Mouse (Mus musculus): ENCODE measurements around the gene Gm34653.

- TF ChIP-seq TAL1 (conservative IDR thresholded peaks at IDR 0.05; ENCODE audit: low read depth, low read length) (no peak), CTCF (IDR thresholded peaks at IDR 0.05; ENCODE audit: low read depth, low read length) (no peak), POLR2AphosphoS5 (IDR thresholded peaks at IDR 0.05; ENCODE audit: insufficient replicate concordance, low read depth, low read length) (no peak)
Measured at GRCm38 (mm10) chr2:34833624-34834023, 817 bp downstream of the Gm34653 start.

Data from G1E (cell line).